Mouse (Mus musculus): ENCODE measurements around the gene Obp1a. TPM values are rescaled to one million over a fixed set of nuclear protein-coding genes. Genes with fewer than 3 reads are reported as not detected.

The Obp1a gene
- not detected for total RNA-seq (2021)
- long read RNA-seq, experiment 1, result 0 reads
- long read RNA-seq, experiment 2, result 0 reads

DNA sequence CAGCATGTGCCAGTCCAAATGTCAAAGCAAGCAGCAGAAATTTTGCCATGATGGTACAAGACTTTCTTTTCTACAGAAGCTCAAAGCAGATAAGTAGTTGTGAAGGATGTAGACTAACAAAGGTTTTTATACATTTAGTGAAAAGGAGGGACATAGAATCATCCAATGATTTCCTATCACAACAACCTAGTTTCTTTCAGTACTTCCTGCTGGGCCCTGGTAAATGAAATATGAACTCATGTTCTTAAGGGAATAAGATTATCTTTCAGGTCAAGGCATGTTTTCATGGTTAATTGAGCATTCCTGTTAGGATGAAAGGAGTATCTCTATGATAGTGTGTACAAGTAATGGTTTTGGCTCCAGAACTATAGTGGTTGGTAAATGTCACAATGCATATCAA is at the start of gene Obp1a:
Obp1a (minus strand) TSS at position 101 of the 400 bp plus-strand sequence.
- DNase-seq, result no peak

GRCm38 (mm10) chrX:78125167-78125566 is 34.0 kb upstream of the Obp1a start, which contains the start of gene Gm5938:
Gene Gm5938, plus strand, starts transcription at chrX:78125467.
- DNase-seq, result no peak

Other genes starting within 250 kb of the Obp1a start
- not detected for gene Pbsn, start 237.8 kb downstream of the Obp1a start, total RNA-seq (2021)
- gene Gm14744, start 226.6 kb downstream of the Obp1a start, total RNA-seq (2021), result not detected
- not detected for gene 5430402E10Rik, start 166.3 kb downstream of the Obp1a start, total RNA-seq (2021)
- gene Gm5938, start 34.1 kb upstream of the Obp1a start, total RNA-seq (2021), result not detected
- gene Obp1b, start 95.4 kb upstream of the Obp1a start, total RNA-seq (2021), result not detected
- gene Gm14743, start 154.5 kb upstream of the Obp1a start, total RNA-seq (2021), result not detected

Measured in gastrocnemius, postnatal 25 days (tissue).